Mouse (Mus musculus) WW6 (cell line): ENCODE data around the gene Adsl.

Source experiments
- DNase-seq: peaks from one replicate; pipeline ENCODE4 v3.0.0-alpha.2; 2013; ENCODE audit warnings: low read depth, low spot score

Gene Adsl

GRCm38 (mm10) chr15:80941468-80942040 lies 6.7 kb upstream of the Adsl start:
- DNase-seq: no peak

DNA sequence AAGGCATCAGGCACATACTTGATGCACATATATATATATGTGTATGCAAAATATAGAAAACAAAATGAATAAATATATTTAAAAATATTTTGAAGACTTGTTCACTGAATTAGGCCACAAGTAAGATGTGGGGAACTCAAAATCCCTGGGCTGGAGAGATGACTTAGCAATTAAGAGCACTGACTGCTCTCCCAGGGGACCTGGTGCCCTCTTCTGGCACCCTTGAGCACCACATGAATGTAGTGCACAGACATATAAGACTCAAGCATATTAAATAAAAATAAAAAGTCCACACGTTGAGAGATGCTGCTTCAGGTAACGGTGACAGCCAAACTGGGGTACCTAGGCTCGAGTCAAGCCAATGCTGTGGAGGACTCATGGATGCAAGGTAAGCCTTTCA lies 2.4 kb upstream of the Adsl start:
- no peak for DNase-seq

GRCm38 (mm10) chr15:80949431-80949830 lies 1.1 kb downstream of the Adsl start:
- no peak for DNase-seq

DNA sequence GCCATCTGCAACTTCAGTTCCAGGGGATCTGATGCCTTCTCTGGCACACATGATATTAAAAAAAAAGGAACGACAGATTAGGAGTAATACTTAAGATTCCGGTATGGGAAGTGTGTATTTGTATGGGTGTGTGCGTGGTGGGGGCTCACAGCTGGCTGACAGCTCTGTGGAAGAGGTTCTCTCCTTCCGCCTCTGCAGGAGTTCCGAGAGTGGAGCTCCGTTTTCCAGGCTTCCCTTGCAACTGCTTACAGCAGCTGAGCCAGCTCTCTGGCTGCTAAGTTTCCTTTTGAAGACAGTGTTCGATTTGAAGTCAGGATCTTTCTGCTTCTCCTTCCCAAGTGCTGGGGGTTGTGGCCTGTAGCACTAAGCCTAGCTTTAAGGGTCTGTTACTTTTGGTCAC lies 1.8 kb downstream of the Adsl start:
- no peak for DNase-seq

- no peak for DNase-seq
Measured at GRCm38 (mm10) chr15:80953971-80954370, 5.7 kb downstream of the Adsl start.

- no peak for DNase-seq
Measured at GRCm38 (mm10) chr15:80954861-80955260, 6.6 kb downstream of the Adsl start.

DNA sequence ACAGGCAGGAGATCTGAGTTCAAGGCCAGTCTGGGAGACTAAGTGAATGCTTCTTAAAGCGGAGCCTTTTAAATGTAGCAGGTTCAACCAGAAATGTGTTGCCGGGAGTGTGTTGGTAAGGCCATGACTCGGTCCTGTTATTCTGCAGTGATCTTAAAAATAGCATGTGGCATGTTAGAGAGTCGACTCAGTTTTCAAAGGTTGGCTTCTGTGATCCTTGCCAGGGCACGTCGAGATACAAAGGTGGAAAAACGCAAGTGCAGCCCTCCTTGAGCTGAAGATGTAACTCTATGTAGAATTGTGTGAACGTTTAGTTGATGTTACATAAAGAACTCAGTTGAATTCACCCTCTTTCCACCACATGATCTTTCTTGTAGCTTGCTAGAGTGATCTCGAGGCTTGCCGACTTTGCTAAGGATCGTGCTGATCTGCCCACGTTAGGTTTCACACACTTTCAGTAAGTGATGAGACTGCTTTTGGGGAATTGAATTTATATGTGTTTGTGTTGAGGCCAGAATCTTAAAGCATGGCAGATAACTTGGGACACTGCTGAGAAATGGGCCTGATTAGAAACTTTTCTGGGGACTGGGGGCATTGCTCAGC lies 7.6 kb downstream of the Adsl start:
- DNase-seq: no peak

DNA sequence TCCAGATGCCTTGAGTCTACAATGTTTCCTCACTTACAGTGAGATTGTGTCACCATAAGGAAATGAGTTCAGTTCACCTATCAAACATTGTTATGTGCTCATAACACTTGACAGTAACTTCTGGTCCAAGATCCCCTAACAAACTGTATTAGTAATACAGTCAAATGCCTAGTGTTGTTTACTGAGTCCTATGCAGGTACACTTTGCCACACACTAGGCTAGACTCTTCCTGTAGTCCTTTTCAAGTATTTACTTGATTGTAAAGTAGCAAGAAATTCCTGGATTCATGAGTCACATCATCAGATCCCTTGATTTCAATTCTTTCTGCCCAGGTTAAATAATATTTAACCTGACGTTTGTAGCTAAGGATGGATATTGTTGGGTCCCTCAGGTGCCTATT lies 21.1 kb downstream of the Adsl start:
- DNase-seq: no peak

DNA sequence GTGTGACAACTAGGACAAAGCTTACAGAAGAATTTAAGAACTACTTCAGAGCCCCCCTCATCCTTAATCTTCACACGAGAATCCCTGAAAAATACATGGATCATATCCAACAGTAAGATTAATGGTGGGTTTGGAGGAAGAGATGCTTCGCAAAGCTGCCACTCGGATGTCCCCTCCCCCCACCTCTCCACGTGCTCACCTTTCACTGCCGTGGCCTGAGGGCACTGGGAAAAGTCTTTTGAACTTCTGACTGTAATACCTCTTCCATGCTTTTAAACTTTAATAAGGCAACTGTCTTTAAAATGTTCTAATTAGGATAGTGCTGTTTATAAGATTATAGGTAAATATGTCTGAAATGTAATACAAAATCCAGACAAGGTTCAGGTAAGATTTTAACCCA lies 26.0 kb downstream of the Adsl start:
- DNase-seq: no peak

DNA sequence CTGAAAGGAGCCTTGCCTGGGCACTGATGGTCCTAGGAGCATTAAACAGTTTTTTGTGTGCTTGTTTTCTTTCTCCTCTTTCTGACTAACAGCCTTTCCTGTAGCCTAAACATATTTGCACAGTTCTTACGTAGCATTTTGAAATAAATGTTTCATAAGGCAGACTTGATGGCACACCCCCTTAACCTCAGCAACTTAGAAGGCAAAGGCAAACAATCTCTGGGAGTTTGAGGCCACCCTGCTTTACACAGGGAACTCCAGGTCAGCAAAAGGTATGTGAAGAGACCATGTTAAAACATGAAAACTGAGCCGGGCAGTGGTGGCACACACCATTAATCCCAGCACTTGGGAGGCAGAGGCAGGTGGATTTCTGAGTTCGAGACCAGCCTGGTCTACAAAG lies 27.4 kb downstream of the Adsl start:
- DNase-seq: no peak

DNA sequence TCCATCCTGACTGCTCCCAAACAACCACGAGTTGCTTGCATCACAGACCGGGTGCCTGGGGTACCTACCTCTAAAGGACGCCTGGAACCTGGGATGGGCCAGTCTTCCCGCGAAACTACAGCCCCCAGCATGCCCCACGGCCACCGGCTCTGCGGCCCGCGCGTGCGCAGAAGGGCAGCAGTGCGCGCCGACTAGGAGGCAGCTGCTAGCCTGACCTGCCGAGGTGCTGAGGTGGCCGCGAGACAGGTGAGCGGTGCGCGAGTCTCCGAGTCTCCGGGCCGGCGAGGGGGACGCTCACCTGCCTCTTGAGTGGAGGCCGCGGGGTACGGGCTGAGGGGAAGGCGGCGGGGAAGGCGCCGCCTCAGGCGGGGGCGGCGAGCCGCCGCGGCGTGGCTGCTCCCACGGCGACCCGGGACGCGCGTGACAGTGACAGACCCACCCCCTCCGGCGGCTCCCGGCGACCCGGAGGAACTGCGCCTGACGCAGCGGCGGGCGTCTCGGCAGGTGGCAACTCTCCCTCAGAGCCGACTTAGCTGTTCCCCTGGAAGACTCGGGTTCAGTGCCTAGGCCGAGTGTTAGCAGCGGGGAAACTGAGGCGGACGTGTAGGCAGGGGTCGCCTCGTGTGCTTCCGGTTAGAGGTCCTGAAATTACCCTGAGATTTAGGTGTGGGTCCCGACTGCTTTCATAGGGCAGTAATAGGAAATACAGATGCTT lies 29.5 kb downstream of the Adsl start, which contains the start of gene Sgsm3:
TSS of gene Sgsm3 (plus strand) at position 146 of the 715 bp plus-strand sequence.
- peak; percentile 74 for DNase-seq

DNA sequence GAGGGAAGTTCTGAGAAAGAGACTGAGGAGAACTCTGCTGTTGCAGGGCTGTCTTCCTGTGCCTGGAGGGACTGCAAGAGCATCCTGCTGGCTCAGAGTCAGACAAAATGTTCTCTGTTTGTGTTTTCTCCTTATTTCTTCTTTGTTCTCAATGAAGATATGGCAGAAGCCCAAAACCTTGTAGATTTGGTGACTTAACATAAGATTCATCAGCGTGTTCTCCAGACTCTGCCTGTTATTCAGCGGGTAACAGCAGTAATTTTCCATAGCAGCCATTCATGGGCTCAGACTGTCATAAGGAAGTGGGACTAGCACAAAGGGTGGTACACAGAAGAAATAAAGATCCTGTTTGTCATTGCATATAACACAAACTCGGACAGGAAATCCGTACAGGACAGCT lies 31.3 kb downstream of the Adsl start:
- no peak for DNase-seq

DNA sequence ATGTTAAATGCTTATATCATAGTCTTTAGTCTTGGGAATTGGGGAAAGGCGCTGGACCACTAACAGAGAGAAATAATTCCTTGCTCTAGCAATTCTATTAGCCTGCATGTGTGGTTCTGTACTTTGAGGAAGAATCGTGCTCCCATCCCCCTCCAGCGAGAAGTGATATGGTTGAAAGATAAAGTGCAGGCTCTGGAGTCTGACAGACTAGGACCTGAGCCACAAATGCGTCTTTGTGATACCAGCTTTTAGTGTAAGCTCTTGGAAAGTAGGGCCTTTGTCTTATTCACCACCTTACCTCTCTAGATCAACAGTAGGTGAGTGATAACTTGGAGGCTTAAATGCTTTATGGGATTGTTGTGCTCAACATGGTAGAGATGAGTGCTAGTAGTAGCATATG lies 32.9 kb downstream of the Adsl start:
- no peak for DNase-seq

DNA sequence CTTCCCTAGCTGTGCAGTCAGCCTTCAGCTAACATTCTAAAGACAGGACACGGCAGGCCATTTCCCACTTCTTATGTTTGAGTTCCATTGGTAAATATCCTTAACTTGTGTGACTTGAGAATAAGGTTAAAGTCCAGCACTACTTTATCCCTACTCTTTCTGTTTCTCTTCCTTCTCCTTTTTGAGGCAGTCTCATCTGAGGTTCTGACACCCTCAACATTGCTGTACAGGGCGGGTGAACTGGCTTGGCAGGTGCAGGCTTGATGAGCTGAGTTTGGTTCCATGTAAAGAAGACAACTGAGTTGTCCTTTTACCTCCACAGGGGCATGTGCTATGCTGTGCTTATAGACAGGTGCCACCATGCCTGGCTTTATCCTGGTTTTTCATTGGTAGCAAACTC lies 35.0 kb downstream of the Adsl start:
- no peak for DNase-seq

GRCm38 (mm10) chr15:80988331-80988730 lies 40.0 kb downstream of the Adsl start:
- no peak for DNase-seq

- no peak for DNase-seq
Measured at GRCm38 (mm10) chr15:80989712-80990111, 41.4 kb downstream of the Adsl start.

DNA sequence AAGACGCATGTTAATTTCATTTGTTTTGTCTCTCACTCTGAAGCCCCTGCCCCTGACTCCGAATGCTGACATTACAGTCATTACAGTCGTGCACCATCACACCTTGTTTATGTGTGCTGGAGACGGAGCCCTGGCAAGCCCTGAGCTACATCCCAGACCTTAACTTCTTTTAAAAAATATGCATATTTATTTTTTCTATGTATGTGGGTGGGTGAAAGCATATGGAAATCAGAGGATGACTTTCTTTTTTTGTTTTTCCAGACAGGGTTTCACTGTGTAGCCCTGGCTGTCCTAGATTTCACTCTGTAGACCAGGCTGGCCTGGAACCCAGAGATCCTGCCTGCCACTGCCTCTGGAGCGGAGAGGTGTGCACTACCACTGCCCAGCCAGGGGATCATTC lies 46.7 kb downstream of the Adsl start:
- DNase-seq: no peak

- no peak for DNase-seq
Measured at GRCm38 (mm10) chr15:80996090-80996835, 48.0 kb downstream of the Adsl start.

GRCm38 (mm10) chr15:80997077-80997476 lies 48.8 kb downstream of the Adsl start:
- no peak for DNase-seq

GRCm38 (mm10) chr15:81000419-81001138 lies 52.3 kb downstream of the Adsl start:
- DNase-seq: no peak

GRCm38 (mm10) chr15:81006127-81006735 lies 57.9 kb downstream of the Adsl start:
- DNase-seq: no peak
